Mouse (Mus musculus) neutrophil, adult 5-6 weeks (primary cell): ENCODE results near the gene Wnt9a. TPM values are rescaled to one million over a fixed set of nuclear protein-coding genes. Genes with fewer than 3 reads are reported as not detected.

Experiments used
- ATAC-seq: fragments of 151-379, 151-347 bp; 2 replicates; pipeline ENCODE4 v1.8.0; 2017; ENCODE audit warnings: mild to moderate bottlenecking, moderate TSS enrichment; ENCODE audit not compliant: insufficient number of reproducible peaks, poor library complexity, low FRiP score, severe bottlenecking; ENCODE audit errors: extremely low read depth
- total RNA-seq: library from RNA; stranded (forward); fragments of 200-1000 nt; gene quantifications from 2 replicates; pipeline ENCODE4 v1.2.3, GENCODE M21; 2017

Wnt9a gene
- not detected in 2 replicates for total RNA-seq

DNA sequence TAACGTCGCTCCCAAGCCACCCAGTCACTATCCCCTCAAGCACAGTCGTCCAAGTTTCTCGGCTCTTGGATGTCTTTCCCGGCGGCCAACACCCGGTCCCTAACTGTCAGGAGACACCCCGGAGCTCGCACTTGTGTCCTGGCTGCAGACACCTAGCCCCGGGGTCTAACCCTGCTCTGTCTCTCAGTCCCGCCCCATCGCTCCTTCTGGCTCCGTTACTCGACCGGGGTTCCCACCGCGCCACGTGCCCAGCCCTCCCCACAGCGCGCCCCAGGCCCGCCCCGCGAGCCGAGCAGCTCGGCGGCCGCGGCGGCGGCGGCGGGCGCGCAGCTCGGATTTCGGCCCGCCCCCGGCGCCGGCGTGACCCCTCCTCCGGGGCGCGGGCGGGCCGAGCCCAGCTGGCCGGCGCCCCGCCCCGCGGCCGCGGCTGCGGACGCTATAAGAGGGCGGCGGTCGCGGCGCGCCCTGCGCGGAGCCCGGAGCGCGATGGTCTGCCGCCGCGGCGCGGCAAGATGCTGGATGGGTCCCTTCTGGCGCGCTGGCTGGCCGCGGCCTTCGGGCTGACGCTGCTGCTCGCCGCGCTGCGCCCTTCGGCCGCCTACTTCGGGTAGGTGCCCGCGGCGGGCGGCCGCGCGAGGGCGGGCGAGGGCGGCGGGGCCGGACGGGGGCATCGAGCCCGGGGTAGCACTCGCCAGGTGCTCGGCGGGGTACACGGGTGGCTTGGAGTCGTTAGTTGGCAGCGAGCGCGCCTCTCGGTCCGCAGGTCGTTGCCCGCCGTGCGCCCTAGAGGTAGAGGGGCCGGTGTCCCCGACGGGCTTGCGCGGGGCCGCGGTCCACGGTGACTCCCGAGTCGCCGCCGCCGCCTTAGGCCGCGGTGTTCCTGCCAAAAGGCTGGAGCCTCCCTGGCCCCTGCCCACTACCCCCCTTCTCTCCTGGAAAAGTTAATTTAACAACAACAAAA, at the start of gene Wnt9a:
TSS of gene Wnt9a (plus strand) at position 468 of the 961 bp plus-strand sequence.
- ATAC-seq = no peak

DNA sequence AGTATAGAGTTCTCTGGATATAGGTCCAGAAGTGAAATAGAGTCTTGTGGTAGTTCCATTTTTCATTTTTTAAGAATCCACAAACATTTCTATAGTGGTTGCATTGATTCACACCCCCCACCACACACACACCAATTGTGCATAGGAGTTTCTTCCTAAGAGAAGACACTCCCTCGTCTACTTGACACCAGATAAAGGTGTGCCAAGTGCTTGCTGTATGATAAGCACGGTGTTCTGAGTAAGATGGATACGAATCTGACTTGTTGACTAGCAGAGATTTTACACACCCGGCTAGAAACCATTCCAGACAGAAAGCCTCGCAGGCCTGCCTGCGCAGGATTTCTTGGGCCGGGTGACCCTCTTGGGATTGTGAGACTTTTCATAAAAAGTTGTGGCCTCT, 47.1 kb upstream of the Wnt9a start:
- ATAC-seq = no peak

DNA sequence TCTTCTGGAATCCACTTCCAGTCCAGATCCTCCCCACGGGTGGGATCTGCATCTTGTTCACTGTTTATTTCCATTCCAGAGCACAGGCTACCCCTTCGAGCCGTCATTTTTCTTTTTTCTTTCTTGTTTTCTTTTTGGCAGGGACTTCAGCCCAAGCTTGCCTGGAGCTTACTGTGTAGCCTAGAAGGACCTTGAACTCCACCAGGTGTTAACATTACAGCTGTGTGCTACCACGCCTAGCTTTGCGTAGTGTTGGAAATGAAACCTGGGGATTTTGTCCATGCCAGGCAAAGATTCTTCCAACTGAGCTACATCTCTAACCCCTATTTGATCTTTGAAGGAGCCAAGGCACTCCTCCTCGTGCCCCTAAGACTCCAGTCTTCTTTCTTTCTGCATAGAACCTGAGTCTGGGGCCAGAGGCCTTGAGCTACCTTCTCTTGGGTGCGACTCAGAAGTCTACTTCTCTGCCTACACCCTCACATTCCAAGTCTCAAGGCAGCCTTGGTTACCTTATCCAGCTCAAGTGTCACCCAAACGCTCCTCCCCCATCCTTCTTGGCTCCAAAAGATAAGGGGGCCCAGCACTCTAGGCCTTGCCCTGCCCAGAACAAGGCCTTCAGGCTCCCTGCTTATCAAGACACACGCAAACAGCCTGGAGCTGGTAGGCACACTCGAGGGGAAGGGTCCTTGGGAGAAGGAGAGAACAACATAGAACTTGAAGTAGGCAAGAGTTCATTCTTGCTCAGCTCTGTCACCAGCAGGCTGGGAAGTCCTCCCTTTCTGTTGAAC, 45.8 kb upstream of the Wnt9a start:
- ATAC-seq = no peak

DNA sequence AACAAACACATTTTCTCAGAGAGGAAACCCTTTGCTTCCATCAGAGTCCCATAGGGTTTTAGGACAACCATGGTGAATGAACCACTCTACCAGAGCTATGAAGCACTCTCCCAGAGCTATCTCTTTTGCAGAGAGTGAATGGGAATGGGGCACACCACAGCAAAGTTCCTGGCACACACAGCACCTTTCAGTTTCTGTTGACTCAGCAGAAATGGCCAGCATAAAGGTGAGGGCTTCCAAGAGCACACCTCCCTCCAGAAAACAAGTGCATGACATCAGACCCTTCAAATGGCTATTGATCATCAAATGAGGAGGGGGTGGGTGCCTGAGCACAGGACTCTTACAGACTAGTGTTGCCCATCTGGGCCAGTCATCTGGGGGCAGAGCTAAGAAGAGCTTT, 44.4 kb upstream of the Wnt9a start:
- ATAC-seq = no peak

DNA sequence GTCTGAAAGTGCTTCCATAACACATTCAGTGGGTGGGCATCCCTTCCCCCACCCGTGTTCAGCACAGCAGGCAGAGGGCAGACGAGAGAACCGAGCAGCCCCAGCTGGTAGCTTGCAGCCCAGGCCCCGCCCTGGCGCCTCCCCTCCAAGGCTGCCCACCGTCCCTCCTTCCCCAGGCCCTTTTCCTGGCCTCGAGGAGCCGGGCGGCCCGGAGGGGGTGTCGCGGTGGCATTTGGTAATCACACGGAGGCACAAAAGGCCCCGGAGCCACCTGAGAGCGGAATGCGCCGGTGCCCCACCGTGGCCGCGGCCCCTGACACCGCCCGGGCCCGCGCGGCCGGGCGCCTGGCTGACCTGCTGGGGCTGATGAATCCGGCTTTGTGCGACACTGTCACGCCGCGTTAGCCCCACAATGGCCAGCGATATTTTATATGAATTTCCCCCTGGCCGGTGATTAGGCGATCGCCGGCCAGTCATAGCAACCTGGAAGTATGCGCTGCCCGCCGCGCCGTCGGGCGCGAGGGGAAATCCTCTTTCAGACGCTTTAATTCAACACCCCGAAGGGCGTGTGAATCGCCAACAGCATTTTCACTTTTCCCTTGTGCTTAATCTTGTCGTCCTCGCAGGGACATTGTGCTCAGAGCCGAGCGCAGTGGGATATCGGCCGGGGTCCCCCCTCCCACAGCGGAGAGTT, 42.7 kb upstream of the Wnt9a start:
- no peak for ATAC-seq

DNA sequence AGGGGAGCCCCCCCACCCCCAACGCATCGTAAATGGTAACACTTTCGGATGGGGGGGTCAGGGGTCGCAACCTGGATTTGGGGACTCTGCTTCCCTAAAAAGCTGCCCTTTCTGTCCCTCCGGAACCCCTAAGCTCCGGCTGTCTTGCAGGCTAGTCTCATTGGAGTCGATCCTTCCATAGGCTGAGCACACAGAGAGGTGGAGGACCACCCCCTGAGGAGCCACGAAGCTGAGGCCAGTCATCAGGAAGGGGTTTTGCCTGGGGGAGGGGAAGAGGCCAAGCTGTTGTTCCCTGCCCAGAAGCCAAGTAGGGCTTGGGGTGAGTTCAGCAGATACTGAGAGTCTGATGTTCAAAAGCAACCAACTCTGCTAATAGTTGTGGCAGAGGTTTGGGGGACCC, 42.1 kb upstream of the Wnt9a start:
- ATAC-seq = no peak

DNA sequence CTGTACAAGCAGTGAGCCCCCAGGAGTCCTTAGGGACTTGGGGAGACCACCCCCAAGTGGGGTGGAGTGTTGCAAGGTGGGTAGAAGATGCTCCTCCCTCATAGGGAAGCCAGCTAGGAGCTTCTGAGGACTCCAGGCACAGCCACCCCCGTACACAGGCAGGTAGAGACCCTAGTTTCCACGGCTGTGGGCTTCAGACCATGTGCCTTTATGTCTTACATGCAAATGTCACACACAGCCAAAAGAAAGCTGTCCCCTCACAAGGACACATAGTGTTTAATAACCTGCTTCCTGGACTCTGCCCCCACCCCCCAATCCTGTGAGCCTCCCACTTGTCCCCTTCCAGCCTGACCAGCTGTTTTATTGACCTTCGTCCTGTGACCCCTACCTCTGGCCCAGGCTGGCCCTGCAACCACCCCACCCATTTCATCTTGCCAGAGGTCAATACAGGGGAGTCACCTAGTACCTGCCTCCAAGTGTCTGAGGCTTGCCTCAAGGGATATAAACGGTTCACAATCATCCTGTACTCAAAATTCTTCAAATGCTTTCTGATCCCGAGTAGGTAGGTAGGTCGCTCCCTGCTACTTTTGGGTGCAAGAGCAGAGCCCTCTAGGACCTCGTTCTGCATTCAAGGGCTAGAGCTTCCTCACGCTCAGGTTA, 41.4 kb upstream of the Wnt9a start:
- ATAC-seq = no peak

DNA sequence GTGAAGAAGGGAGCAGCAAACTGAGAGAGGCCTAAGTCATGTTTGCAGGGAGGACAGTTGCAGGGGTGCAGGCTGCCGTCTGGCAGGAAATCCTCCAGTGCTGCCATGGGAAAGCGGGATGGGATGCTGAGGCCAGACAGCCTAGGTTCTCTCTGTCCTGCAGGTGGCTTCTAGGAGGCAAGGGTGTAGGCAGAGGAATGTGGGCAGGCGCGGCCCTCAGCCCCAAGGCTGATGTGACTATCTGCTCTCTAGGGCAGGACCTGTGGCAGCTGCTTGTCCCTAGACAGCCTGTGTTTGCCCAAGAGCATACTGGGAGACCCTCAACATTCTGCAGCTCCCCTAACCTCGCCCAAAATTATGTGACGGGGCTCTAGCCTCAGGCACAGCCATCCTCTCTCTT, 40.0 kb upstream of the Wnt9a start:
- ATAC-seq = no peak

DNA sequence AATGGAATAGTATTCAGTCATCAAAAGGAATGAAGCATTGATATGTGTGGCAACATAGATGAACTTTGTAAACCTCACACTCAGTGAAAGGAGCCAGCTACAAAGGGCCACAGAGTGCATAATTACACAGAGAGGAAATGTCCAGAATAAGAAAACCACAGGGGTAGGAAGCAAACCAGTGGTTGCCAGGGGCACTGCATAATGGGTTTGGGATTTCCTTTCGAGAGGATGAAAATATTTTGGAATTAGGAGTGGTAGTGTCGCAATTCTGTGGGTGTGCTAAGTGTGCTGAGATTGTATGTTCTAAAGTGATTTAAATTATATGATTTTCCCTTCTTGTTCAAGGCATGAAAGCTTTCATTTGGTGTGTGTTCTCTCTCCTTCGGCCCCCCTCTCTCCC, 32.5 kb upstream of the Wnt9a start:
- ATAC-seq = no peak

DNA sequence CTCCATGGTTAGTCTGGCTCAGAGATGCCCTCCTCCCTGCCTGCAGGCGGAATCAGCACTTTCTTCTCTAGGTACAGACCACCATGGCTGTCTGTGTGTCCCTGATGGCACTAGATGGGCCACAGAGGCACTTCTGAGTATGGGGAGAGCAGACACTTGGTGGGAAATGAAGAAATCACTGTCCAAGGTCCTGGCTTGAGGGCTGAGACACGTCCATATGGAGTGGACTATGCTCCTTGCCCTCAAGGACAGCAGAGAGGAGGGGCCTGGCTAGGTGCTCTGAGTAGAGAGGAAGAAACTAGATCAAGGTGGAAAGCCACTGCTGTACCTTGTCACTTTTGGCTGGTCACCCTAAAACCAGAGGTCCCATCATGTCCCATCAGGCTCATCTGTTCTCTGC, 29.9 kb upstream of the Wnt9a start:
- no peak for ATAC-seq

DNA sequence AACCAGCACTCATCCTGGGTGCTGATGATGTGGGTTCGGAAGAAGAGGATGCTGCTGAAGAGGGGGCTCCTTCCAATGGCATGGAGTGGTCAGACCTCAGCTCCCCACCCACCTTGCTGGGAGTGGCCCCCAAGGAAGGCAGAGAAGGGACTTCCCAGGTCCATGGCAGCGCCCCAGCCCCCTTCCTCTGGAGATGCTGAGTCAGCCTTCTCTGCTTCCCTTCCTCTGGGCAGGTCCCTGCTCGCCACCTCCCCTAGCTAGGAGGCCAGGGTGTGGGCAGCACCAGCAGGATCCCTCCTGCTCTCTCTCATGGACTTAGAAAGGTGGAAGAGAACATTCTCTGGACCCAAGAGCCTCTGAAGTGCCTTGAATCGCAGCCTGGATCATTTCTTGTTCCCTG, 28.7 kb upstream of the Wnt9a start:
- ATAC-seq = no peak

DNA sequence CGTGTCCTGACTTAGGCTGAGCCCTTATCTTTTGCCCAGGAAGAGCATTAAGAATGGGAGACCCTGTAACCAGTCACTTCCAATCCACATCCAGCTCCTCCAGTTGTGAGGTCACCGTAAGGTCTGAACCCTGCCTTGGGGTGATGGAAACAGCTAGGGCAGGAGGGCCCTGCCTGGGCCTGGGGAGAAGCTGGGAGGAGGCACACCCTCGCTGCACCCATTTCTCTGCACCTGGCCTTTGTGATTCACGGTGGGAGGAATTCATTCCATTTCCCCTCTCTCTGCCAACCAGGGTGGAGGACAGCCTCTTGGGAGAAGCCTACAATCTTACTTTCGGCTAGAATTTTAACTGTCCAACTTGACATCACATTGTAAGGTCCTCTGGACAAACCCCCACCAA, 24.6 kb upstream of the Wnt9a start:
- no peak for ATAC-seq

DNA sequence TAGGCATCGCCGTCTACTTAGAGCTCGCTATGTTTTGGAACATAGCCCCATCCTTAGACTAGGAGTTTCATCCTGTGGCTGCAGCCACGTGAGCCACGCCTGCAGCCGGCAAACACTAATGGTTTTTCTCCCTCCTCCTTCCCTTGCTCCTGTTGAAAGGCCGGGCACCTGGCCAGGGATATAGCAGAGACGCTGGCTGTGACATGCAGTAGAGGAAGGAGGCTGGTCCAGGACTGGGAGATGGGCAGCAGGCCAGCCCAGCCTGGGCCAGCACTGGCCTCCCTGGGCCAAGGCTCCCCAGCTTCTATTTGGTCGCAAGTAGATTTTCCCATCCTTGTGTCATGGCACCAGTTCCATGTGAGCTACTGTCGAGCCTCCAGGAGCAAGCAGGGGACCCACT, 23.8 kb upstream of the Wnt9a start:
- ATAC-seq = no peak

DNA sequence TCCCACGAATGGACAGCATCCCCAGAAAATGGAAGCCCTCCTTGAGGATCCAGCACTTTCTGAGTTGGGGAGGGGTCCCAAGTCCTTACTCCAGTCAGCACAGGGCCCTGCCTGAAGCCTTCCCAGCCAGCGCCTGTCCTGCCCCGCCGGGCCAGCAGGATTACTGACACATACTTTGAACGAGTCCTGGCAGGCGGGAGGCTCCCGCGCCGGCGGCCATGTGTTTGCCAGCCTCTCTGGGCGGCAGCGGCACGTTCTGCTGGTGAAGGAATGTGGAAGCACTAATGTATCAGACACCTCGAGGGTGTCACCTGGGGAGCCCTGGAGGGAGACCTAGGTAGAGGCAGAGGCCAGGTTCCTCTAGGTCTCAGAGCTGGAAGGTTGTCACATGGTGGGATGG, 22.6 kb upstream of the Wnt9a start:
- ATAC-seq = no peak

DNA sequence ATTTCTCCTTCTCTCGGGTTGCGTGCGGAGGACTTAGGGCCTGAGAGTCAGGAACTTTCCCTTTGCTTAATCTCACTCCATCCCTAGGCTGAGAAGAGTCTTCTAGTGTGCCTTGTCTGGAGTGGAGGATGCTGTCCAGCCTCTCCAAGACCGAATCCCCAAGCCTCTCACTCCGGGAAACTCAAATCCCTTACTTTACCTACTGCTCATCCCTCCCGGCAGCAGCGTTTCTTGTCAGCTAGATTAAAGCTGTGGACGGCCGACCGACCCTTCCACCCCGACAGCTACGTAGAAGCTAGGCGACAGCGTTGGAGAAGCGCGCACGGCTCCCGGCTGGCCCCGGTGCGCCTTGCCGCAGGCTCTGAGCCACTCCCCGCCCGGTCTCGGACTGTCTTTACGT, 17.0 kb upstream of the Wnt9a start:
- ATAC-seq = no peak

DNA sequence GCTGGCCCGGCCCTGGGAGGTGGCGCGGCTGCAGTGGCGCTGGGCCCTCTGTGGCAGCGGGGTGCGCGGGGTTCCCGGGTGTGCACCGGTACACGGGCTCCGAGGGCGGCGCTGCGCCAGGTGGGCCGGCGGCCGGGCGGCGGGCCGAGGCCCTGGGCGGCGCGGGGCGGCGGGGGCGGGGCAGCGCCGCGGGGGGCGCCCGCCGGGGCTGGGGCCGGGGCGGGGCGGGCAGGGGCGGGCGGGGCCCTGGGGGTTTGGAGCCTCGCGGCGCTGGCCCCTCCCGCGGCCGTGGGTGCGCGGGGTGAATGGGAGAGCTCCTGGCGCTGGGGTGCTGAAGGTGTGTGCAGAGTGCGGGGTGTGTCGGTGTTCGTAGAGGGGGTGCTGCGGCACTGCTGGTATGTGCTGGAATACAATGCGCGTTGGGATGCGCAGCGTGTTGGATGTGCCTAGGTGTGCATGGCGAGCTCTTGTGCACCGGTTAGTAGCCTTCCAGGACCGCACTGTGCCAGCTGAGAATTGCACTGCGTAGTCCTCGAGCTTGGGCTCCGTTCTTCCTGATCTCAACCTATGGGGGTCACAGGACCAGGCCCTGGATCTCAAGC, 15.9 kb upstream of the Wnt9a start, which contains the start of gene Wnt3a:
TSS of gene Wnt3a (minus strand) at position 51 of the 602 bp plus-strand sequence.
- ATAC-seq = no peak

DNA sequence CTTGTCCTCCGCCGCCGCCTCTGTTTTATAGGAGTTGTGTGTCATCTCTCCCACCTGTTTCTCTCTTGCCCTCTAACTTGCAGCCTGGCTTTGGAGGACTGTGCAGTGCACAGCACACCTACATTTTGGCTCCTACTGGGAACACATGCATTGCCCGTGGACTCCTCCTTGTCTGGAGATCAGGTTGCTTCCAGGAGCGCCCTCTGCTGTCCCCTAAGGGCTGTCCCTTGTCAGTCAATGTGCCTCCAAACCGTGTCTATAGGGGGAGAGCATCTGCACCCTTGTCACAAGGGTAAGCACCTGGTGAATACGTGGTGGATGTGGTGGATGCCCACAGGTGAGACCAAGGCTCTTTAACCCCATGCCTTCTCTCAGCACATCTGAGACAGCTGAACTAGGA, 13.1 kb upstream of the Wnt9a start:
- ATAC-seq = no peak

DNA sequence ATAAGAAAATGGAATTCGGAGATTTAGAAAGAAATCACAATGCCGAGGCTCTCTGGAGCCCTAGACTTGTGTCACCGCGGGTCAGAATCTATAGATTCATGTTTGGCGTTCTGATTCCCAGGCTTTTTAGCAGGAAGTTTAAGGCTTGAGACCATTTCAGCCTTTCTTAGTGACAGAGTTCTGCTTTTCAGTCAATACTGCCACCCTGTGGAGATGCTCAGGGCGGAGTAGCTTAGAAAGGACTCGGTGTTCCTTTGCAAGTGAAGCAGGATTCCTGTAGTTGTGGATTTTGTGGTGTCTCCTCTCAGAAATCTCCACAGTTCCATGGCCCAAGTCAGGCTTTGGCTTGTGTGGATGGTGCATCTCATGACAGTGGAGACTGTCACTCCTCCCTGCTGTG, 8.8 kb upstream of the Wnt9a start:
- ATAC-seq = no peak

DNA sequence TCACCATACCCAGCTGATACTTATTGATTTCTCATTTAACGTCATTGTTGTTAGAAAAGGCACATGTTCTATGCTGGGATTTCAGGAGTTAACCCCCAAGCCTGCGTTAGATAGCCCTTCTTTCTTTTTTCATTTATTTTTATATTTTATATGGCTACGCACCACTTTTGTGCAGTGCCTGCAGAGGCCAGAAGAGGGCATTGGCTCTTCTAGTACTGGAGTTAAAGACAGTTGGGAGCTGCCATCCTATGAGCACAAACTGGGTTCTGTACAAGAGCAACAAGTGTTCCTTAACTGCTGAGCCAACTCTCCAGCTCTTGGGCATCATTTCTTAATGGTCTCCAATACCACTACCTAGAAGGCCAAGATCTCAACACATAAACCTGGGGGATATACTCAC, 6.5 kb upstream of the Wnt9a start:
- no peak for ATAC-seq
